Mouse (Mus musculus) neural tube, embryonic 14.5 days (tissue): ENCODE measurements around the gene Ubox5. TPM values are rescaled to one million over a fixed set of nuclear protein-coding genes. Genes with fewer than 3 reads are reported as not detected.
A peak's percentile ranks its signal among the peaks of the same experiment; 100 is the strongest.

Experiments used
- ATAC-seq: fragments of 200-750 bp; cut with Nextera tagmentation; 2 replicates; pipeline ENCODE4 v1.8.0; 2017; ENCODE audit warnings: low read depth, mild to moderate bottlenecking, moderate TSS enrichment, moderate library complexity
- H3K27ac ChIP-seq: fragments of 300-500 bp; sonication (generic); 2 replicates; pipeline ENCODE4 v1.5.1; 2014; ENCODE audit warnings: low read depth, mild to moderate bottlenecking, control low read depth, low read length, moderate library complexity, mixed read lengths
- H3K27me3 ChIP-seq: fragments of 300-500 bp; sonication (generic); 2 replicates; pipeline ENCODE4 v1.6.1; 2014; ENCODE audit warnings: low read length; ENCODE audit not compliant: control insufficient read depth, insufficient read depth
- H3K36me3 ChIP-seq: fragments of 300-500 bp; sonication (generic); 2 replicates; pipeline ENCODE4 v1.6.1; 2014; ENCODE audit warnings: low read length, mixed read lengths; ENCODE audit not compliant: control insufficient read depth, insufficient read depth
- H3K4me1 ChIP-seq: fragments of 300-500 bp; sonication (generic); 2 replicates; pipeline ENCODE4 v1.6.1; 2014; ENCODE audit warnings: low read length; ENCODE audit not compliant: control insufficient read depth, insufficient read depth
- H3K4me2 ChIP-seq: fragments of 300-500 bp; sonication (generic); 2 replicates; pipeline ENCODE4 v1.6.1; 2014; ENCODE audit warnings: mild to moderate bottlenecking, low read depth, low read length, control low read depth
- H3K4me3 ChIP-seq: fragments of 300-500 bp; sonication (generic); 2 replicates; pipeline ENCODE4 v1.5.1; 2014; ENCODE audit warnings: low read depth, low read length, control low read depth, mixed read lengths
- H3K9ac ChIP-seq: fragments of 300-500 bp; sonication (generic); replicated peaks from 2 replicates; pipeline ENCODE4 v1.6.1; 2014; ENCODE audit warnings: low read depth, mild to moderate bottlenecking, control low read depth, low read length, mixed read lengths
- H3K9me3 ChIP-seq: fragments of 300-500 bp; sonication (generic); 2 replicates; pipeline ENCODE4 v1.6.1; 2016; ENCODE audit warnings: low read length; ENCODE audit not compliant: control insufficient read depth
- WGBS: fragments of 180-500 bp; shearing (Covaris S2); extraction: QIAGEN DNeasy Blood & Tissue Kit; methylation state at CpG from one replicate; pipeline ENCODE4 v1.1.7; 2014; 5-methylcytosine and 5-hydroxymethylcytosine counted together
- polyA plus RNA-seq: library from polyadenylated mRNA; unstranded; fragments of >200 nt; fragmentation: Nextera tagmentation; extraction: Ambion mirVana; gene quantifications from 2 replicates; pipeline ENCODE4 v1.2.1, GENCODE M21; 2014

The Ubox5 gene
- polyA plus RNA-seq, 1 experiment from 2014 or later: 11.3 TPM

- no peak for ATAC-seq
- Histone ChIP-seq H3K4me2 (no peak overlapping the region), H3K9me3 (no peaks in the 10 kb centered on the region), H3K9ac (no peak overlapping the region), H3K36me3 (peaks cover 12% of the 10 kb centered on the region; the same call in 1 of the 2 replicates), H3K27me3 (no peaks in the 10 kb centered on the region), H3K27ac (no peak overlapping the region), H3K4me3 (no peak overlapping the region), H3K4me1 (no peaks in the 10 kb centered on the region)
- 61% methylated on average over 4 of the region's 4 CpGs for WGBS
These were observed 40.7 kb downstream of the Ubox5 start for GRCm38 (mm10) chr2:130589157-130589556.

- ATAC-seq: no peak
- Histone ChIP-seq H3K4me1 (no peaks in the 10 kb centered on the region), H3K36me3 (peaks cover 12% of the 10 kb centered on the region; the same call in 1 of the 2 replicates), H3K9me3 (no peaks in the 10 kb centered on the region), H3K27me3 (no peaks in the 10 kb centered on the region), H3K4me3 (no peak overlapping the region), H3K27ac (no peak overlapping the region), H3K4me2 (no peak overlapping the region), H3K9ac (no peak overlapping the region)
- 90% methylated on average over 2 of the region's 2 CpGs for whole genome bisulfite sequencing
These were observed 41.5 kb downstream of the Ubox5 start for GRCm38 (mm10) chr2:130588373-130588772.

DNA sequence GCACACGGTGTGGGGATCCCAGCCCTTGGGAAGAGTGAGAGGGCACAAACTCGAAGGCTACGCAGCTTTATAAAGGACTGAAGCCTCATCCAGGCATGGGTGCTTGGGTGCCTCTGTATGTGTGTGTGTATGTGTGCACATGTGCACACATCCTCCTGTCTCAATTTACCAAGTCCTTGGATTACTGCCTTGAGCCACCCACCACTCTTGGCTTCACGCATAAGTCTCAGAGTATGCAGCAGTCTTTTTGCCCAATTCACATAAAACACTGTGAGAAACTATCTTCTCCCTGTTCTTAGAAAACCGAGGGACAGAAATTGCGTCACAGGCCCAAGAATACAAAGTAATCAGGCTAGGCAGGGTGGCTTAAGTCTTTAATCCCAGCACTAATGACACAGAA, 43.8 kb downstream of the Ubox5 start:
- H3K4me1 ChIP-seq: no peaks in the 10 kb centered on the region
- no peak overlapping the region for H3K4me3 ChIP-seq
- peaks cover 6% of the 10 kb centered on the region; the same call in 1 of the 2 replicates for H3K27me3 ChIP-seq
- 86% methylated on average over 6 of the region's 6 CpGs for WGBS
- no peak for ATAC-seq
- H3K9me3 ChIP-seq: no peaks in the 10 kb centered on the region
- no peak overlapping the region for H3K9ac ChIP-seq
- H3K4me2 ChIP-seq: no peak overlapping the region
- H3K27ac ChIP-seq: no peak overlapping the region
- peaks cover 8% of the 10 kb centered on the region; the same call in 1 of the 2 replicates for H3K36me3 ChIP-seq

DNA sequence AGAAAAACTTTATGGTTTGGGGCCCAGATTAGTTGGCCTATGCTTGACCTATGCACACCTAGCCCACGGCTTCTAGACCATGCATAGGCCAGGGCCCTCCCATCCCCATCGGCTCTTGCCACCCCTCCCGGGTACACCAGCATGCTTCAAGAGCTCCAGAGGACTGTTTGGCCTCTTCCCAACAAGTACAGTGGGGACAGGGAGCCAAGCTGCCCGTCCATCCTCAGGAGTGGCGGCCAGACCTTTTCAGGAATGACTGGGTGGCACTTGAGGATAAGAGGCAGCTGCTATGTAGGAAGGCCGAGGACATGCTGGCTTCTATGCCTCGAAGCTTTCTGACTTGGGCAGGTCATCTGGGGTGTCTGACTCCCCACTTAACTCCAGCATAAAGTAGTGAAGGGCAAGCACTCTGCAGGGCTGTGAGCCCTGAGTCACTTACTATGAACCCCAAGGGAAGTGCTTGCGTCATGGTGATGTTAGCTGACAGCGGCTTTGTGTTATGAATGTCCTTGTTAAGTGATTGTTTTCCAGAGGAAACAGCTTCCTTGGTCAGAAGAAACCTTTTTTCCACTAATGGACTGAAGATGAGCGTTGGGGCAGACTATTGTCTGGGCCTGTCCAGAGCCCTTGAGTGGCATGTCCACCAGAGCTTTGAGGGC, 45.8 kb downstream of the Ubox5 start:
- ATAC-seq: no peak
- no peak overlapping the region for H3K4me2 ChIP-seq
- H3K4me3 ChIP-seq: no peak overlapping the region
- no peak overlapping the region for H3K9ac ChIP-seq
- H3K9me3 ChIP-seq: no peaks in the 10 kb centered on the region
- no peaks in the 10 kb centered on the region for H3K36me3 ChIP-seq
- no peaks in the 10 kb centered on the region for H3K4me1 ChIP-seq
- 79% methylated on average over 10 of the region's 10 CpGs for WGBS
- no peak overlapping the region for H3K27ac ChIP-seq
- H3K27me3 ChIP-seq: peaks cover 20% of the 10 kb centered on the region

DNA sequence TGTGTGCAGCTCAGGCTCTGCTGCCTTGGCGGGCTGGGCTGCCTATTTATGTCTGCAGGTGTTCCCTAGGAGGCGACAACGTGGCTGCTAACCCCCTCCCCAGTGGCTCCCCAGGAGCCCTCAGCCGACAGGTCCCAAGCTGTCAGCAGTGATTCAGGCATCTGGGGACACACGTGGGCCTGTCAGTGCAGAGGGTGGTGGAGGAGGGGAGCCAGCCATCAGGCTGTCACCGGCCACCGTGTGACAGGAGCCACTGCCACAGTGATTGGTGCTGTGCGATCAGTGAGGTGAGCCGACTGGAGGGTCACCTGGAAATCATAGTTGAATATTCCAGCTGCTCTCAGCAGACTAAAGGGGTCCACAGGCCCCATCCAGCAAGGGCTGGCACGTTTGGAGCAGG, 47.3 kb downstream of the Ubox5 start, which contains the start of gene Avp:
Gene Avp (minus strand): TSS at position 3 of the 400 bp plus-strand sequence.
- ATAC-seq: no peak
- Histone ChIP-seq H3K27ac (no peak within 1 kb of the TSS), H3K9ac (no peak within 1 kb of the TSS), H3K4me1 (0 out of 2 replicates have a peak, but pooled peaks cover 2% of the 10 kb centered on the region), H3K36me3 (no peaks in the 10 kb centered on the region), H3K27me3 (peaks cover 30% of the 10 kb centered on the region), H3K9me3 (no peaks in the 10 kb centered on the region), H3K4me3 (no peak within 1 kb of the TSS), H3K4me2 (no peak within 1 kb of the TSS)
- 33% methylated on average over 10 of the region's 10 CpGs for WGBS

- Histone ChIP-seq H3K4me3 (peak overlapping the region; percentile 26), H3K27me3 (peaks cover 37% of the 10 kb centered on the region), H3K9me3 (no peaks in the 10 kb centered on the region), H3K4me2 (peak overlapping the region; percentile 32; the same call in 1 of the 2 replicates), H3K4me1 (0 out of 2 replicates have a peak, but pooled peaks cover 3% of the 10 kb centered on the region), H3K27ac (no peak overlapping the region), H3K36me3 (no peaks in the 10 kb centered on the region), H3K9ac (no peak overlapping the region)
- WGBS: 2% methylated on average over 15 of the region's 16 CpGs
- no peak for ATAC-seq
These were observed 48.6 kb downstream of the Ubox5 start for GRCm38 (mm10) chr2:130581201-130581600.

GRCm38 (mm10) chr2:130579791-130580190, 50.0 kb downstream of the Ubox5 start:
- no peaks in the 10 kb centered on the region for H3K9me3 ChIP-seq
- no peak for ATAC-seq
- no peak overlapping the region for H3K4me2 ChIP-seq
- peaks cover 49% of the 10 kb centered on the region for H3K27me3 ChIP-seq
- no peak overlapping the region for H3K4me3 ChIP-seq
- no peak overlapping the region for H3K9ac ChIP-seq
- 0 out of 2 replicates have a peak, but pooled peaks cover 3% of the 10 kb centered on the region for H3K4me1 ChIP-seq
- 6% methylated on average over 8 of the region's 8 CpGs for WGBS
- H3K36me3 ChIP-seq: no peaks in the 10 kb centered on the region
- no peak overlapping the region for H3K27ac ChIP-seq

- no peak for ATAC-seq
- WGBS: 11% methylated on average over 11 of the region's 11 CpGs
These were observed 51.7 kb downstream of the Ubox5 start for GRCm38 (mm10) chr2:130578148-130578547.

DNA sequence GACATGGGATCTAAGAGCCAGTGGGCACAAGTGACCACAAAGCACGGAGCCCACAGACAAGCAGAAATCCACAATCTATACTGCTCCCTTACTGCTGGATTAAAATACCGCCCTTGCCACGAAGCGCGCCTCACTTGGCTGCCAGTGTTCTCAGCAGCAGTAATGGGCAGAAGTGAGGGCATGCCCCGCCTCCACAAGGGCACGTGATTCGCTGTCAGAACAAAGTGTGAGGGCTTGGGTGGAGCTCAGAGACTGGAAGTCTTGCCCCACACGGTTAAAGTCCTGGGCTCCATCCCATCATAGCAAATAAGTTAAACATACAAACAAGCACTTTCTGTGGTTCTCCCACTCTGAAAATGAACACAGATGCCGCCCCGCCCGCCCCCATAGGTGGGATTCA, 52.2 kb downstream of the Ubox5 start:
- Histone ChIP-seq H3K9ac (no peak overlapping the region), H3K27me3 (peaks cover 47% of the 10 kb centered on the region), H3K27ac (no peak overlapping the region), H3K9me3 (no peaks in the 10 kb centered on the region), H3K4me2 (no peak overlapping the region), H3K4me3 (no peak overlapping the region), H3K36me3 (no peaks in the 10 kb centered on the region), H3K4me1 (0 out of 2 replicates have a peak, but pooled peaks cover 3% of the 10 kb centered on the region)
- WGBS: 5% methylated on average over 12 of the region's 12 CpGs
- no peak for ATAC-seq

More at GRCm38 (mm10) chr2:130578148-130578547, 51.7 kb downstream of the Ubox5 start:
- Histone ChIP-seq H3K4me2 (no peak overlapping the region), H3K36me3 (no peaks in the 10 kb centered on the region), H3K9me3 (no peaks in the 10 kb centered on the region), H3K4me3 (no peak overlapping the region), H3K9ac (no peak overlapping the region), H3K27me3 (peaks cover 49% of the 10 kb centered on the region), H3K4me1 (0 out of 2 replicates have a peak, but pooled peaks cover 3% of the 10 kb centered on the region), H3K27ac (no peak overlapping the region)
